Mouse (Mus musculus) kidney, adult 2 months (tissue): ENCODE measurements around the gene Tet2.

ENCODE experiments used
- CTCF ChIP-seq: fragments of 200-500 bp; conservative IDR thresholded peaks from 2 replicates; pipeline ENCODE4 v1.5.1; 2011; ENCODE audit warnings: low read depth, mild to moderate bottlenecking, control low read depth, low read length, moderate library complexity, mixed read lengths; ENCODE audit not compliant: insufficient read depth, insufficient read length
- POLR2A ChIP-seq: fragments of 200-500 bp; IDR thresholded peaks from one replicate; pipeline ENCODE4 v1.6.1; 2011; ENCODE audit warnings: low read depth, low read length, control low read depth

DNA sequence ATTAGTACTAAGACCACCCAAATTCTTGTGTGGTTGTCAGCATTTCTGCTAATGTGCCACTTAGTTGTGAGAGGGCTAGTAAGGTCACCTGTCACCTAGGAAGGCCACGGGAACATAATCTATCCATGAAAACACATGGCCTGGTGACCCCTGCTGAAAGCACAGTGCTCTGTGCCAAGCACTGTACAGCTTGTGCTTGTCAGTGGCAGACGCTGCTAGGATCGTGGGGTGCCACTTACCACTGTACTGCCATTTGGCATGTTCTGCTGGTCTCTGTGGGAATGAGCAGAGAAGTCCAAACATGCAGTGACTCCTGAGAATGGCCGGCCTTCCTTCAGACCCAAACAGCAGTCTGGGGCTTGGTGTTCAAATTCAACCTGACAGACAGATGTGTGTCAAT lies 73.8 kb downstream of the Tet2 start:
- TF ChIP-seq POLR2A = no peak
- TF ChIP-seq CTCF = no peak
